Mouse (Mus musculus) thymus, adult 2 months (tissue): Measurements from ENCODE around the gene Stag3. TPM values are rescaled to one million over a fixed set of nuclear protein-coding genes. Genes with fewer than 3 reads are reported as not detected.

Source experiments
- DNase-seq: peaks from one replicate; pipeline ENCODE4 v3.0.0; 2021
- H3K27ac ChIP-seq: fragments of 200-500 bp; 2 replicates; pipeline ENCODE4 v1.5.1; 2012; ENCODE audit warnings: low read length, control low read depth; ENCODE audit not compliant: control insufficient read depth, insufficient read depth
- H3K27me3 ChIP-seq: fragments of 200-500 bp; 2 replicates; pipeline ENCODE4 v1.6.1; 2012; ENCODE audit warnings: mild to moderate bottlenecking, low read length, moderate library complexity, mixed read lengths; ENCODE audit not compliant: control insufficient read depth, insufficient read depth
- H3K36me3 ChIP-seq: fragments of 200-500 bp; 2 replicates; pipeline ENCODE4 v1.6.1; 2012; ENCODE audit warnings: mild to moderate bottlenecking, low read length, moderate library complexity; ENCODE audit not compliant: control insufficient read depth, insufficient read depth
- H3K4me1 ChIP-seq: fragments of 200-500 bp; replicated peaks from 2 replicates; pipeline ENCODE4 v1.6.1; 2012; ENCODE audit warnings: low read length; ENCODE audit not compliant: control insufficient read depth, insufficient read depth
- H3K4me3 ChIP-seq: fragments of 200-500 bp; 2 replicates; pipeline ENCODE4 v1.5.1; 2012; ENCODE audit warnings: mild to moderate bottlenecking, low read length, control low read depth, moderate library complexity; ENCODE audit not compliant: control insufficient read depth, insufficient read depth
- CTCF ChIP-seq: fragments of 200-500 bp; IDR thresholded peaks from 2 replicates; pipeline ENCODE4 v1.5.1; 2012; ENCODE audit warnings: mild to moderate bottlenecking, control low read depth, low read length, moderate library complexity, borderline replicate concordance; ENCODE audit not compliant: control insufficient read depth, poor library complexity, insufficient read depth; ENCODE audit errors: extremely low read depth
- POLR2A ChIP-seq: fragments of 200-500 bp; IDR thresholded peaks from 2 replicates; pipeline ENCODE4 v1.6.1; 2012; ENCODE audit warnings: mild to moderate bottlenecking, low read length, control low read depth, moderate library complexity; ENCODE audit not compliant: control insufficient read depth, poor library complexity, insufficient read depth; ENCODE audit errors: extremely low read depth
- WGBS: fragments of 180-500 bp; shearing (Covaris S2); methylation state at CpG from one replicate; pipeline ENCODE4 v1.1.7; 2018; 5-methylcytosine and 5-hydroxymethylcytosine counted together
- polyA plus RNA-seq: library from polyadenylated mRNA; depleted of rRNA; stranded (reverse); fragments of >200 nt; gene quantifications from 2 replicates; pipeline ENCODE4 v1.2.3, GENCODE M21; 2012; rRNA removed

Stag3 gene
- polyA plus RNA-seq, 1 experiment, result 5.4 TPM

- Histone ChIP-seq H3K27ac (no peak overlapping the region), H3K4me3 (no peak overlapping the region), H3K4me1 (no peaks in the 10 kb centered on the region), H3K27me3 (no peaks in the 10 kb centered on the region), H3K36me3 (no peaks in the 10 kb centered on the region)
- TF ChIP-seq POLR2A, result no peak
- TF ChIP-seq CTCF, result no peak
- WGBS, result 86% methylated on average over 1 of the region's 1 CpGs
- DNase-seq, result no peak
Measured at GRCm38 (mm10) chr5:138291638-138292037, 11.6 kb downstream of the Stag3 start.

GRCm38 (mm10) chr5:138294158-138294557 is 14.1 kb downstream of the Stag3 start:
- no peak for DNase-seq
- Histone ChIP-seq H3K27me3 (no peaks in the 10 kb centered on the region), H3K4me3 (no peak overlapping the region), H3K36me3 (no peaks in the 10 kb centered on the region), H3K27ac (no peak overlapping the region), H3K4me1 (no peaks in the 10 kb centered on the region)
- TF ChIP-seq CTCF (no peak), POLR2A (no peak)

GRCm38 (mm10) chr5:138299613-138300012 is 19.6 kb downstream of the Stag3 start:
- WGBS, result 98% methylated on average over 2 of the region's 2 CpGs

GRCm38 (mm10) chr5:138312795-138313194 is 32.8 kb downstream of the Stag3 start:
- Histone ChIP-seq H3K27me3 (no peaks in the 10 kb centered on the region), H3K4me1 (no peaks in the 10 kb centered on the region), H3K36me3 (no peaks in the 10 kb centered on the region), H3K4me3 (no peak overlapping the region), H3K27ac (no peak overlapping the region)
- WGBS, result 96% methylated on average over 3 of the region's 3 CpGs
- TF ChIP-seq POLR2A, result no peak
- DNase-seq, result no peak

More at GRCm38 (mm10) chr5:138299613-138300012, 19.6 kb downstream of the Stag3 start:
- no peaks in the 10 kb centered on the region for H3K4me1 ChIP-seq
- DNase-seq, result no peak
- no peak overlapping the region for H3K27ac ChIP-seq
- H3K4me3 ChIP-seq, result no peak overlapping the region
- no peaks in the 10 kb centered on the region for H3K36me3 ChIP-seq
- TF ChIP-seq POLR2A (no peak), CTCF (no peak)
- no peaks in the 10 kb centered on the region for H3K27me3 ChIP-seq

GRCm38 (mm10) chr5:138341661-138342060 is 61.6 kb downstream of the Stag3 start, which contains the start of gene Pvrig:
TSS of gene Pvrig (plus strand) at chr5:138341961.
- H3K27ac ChIP-seq, result no peak within 1 kb of the TSS
- no peak within 1 kb of the TSS for H3K4me3 ChIP-seq
- no peaks in the 10 kb centered on the region for H3K4me1 ChIP-seq
- DNase-seq, result no peak
- no peaks in the 10 kb centered on the region for H3K36me3 ChIP-seq
- TF ChIP-seq POLR2A (no peak), CTCF (no peak)
- no peaks in the 10 kb centered on the region for H3K27me3 ChIP-seq
- WGBS, result 81% methylated on average over 2 of the region's 2 CpGs

- WGBS, result 70% methylated on average over 3 of the region's 3 CpGs
- TF ChIP-seq POLR2A (no peak), CTCF (no peak)
Measured at GRCm38 (mm10) chr5:138343216-138343615, 63.2 kb downstream of the Stag3 start.

More at GRCm38 (mm10) chr5:138343216-138343615, 63.2 kb downstream of the Stag3 start:
- Histone ChIP-seq H3K27ac (no peak overlapping the region), H3K4me3 (no peak overlapping the region), H3K36me3 (no peaks in the 10 kb centered on the region), H3K27me3 (no peaks in the 10 kb centered on the region), H3K4me1 (no peaks in the 10 kb centered on the region)
- DNase-seq, result no peak

Other genes with a start within 250 kb of the Stag3 start
- not detected in 2 replicates for gene Smok3c, start 227.0 kb upstream of the Stag3 start, polyA plus RNA-seq
- 5.1 and 5.9 TPM in 2 replicates for gene Zkscan1, start 195.2 kb upstream of the Stag3 start, polyA plus RNA-seq
- gene Zscan21, start 163.3 kb upstream of the Stag3 start, polyA plus RNA-seq, result 11.1 and 13.0 TPM in 2 replicates
- gene Zfp113, start 124.5 kb upstream of the Stag3 start, polyA plus RNA-seq, result 3.3 and 3.6 TPM in 2 replicates
- 78.7 and 92.0 TPM in 2 replicates for gene Cops6, start 119.2 kb upstream of the Stag3 start, polyA plus RNA-seq
- gene Ap4m1, start 108.2 kb upstream of the Stag3 start, polyA plus RNA-seq, result 42.9 and 44.2 TPM in 2 replicates
- 181 and 227 TPM in 2 replicates for gene Mcm7, start 107.8 kb upstream of the Stag3 start, polyA plus RNA-seq
- 106 and 108 TPM in 2 replicates for gene Taf6, start 92.8 kb upstream of the Stag3 start, polyA plus RNA-seq
- 8.9 and 9.2 TPM in 2 replicates for gene Cnpy4, start 92.8 kb upstream of the Stag3 start, polyA plus RNA-seq
- 6.7 and 7.6 TPM in 2 replicates for gene Mblac1, start 85.9 kb upstream of the Stag3 start, polyA plus RNA-seq
- 0.73 and 0.87 TPM in 2 replicates for gene Nxpe5, start 54.3 kb upstream of the Stag3 start, polyA plus RNA-seq
- 131 and 162 TPM in 2 replicates for gene Lamtor4, start 24.8 kb upstream of the Stag3 start, polyA plus RNA-seq
- 142 and 146 TPM in 2 replicates for gene BC037034, start 16.2 kb upstream of the Stag3 start, polyA plus RNA-seq
- gene Gal3st4, start 7.4 kb upstream of the Stag3 start, polyA plus RNA-seq, result 1.3 and 1.4 TPM in 2 replicates
- gene Gm43720, start 282 bp upstream of the Stag3 start, polyA plus RNA-seq, result 0.04 and 0.08 TPM in 2 replicates
- 35.8 and 41.6 TPM in 2 replicates for gene Gpc2, start 235 bp upstream of the Stag3 start, polyA plus RNA-seq
- gene Pvrig, start 61.7 kb downstream of the Stag3 start, polyA plus RNA-seq, result 2.8 TPM in 2 replicates
- gene Zfp157, start 161.2 kb downstream of the Stag3 start, polyA plus RNA-seq, result 8.1 and 8.4 TPM in 2 replicates